Mouse (Mus musculus) lung, postnatal 0 days (tissue): ENCODE measurements at regions not wholly inside any gene's neighbourhood (a gene's known extent, or its start where the extent isn't known, plus 50 kb on each side); places are given as distances from the start of the nearest gene placed in this dataset.

Source experiments
- CTCF ChIP-seq: IDR thresholded peaks from 2 replicates; pipeline ENCODE4 v1.5.1; 2016; ENCODE audit warnings: antibody characterized with exemption, mild to moderate bottlenecking
- EP300 ChIP-seq: IDR thresholded peaks from 2 replicates; pipeline ENCODE4 v1.6.1; 2016; ENCODE audit warnings: antibody characterized with exemption, mild to moderate bottlenecking, control low read depth

DNA sequence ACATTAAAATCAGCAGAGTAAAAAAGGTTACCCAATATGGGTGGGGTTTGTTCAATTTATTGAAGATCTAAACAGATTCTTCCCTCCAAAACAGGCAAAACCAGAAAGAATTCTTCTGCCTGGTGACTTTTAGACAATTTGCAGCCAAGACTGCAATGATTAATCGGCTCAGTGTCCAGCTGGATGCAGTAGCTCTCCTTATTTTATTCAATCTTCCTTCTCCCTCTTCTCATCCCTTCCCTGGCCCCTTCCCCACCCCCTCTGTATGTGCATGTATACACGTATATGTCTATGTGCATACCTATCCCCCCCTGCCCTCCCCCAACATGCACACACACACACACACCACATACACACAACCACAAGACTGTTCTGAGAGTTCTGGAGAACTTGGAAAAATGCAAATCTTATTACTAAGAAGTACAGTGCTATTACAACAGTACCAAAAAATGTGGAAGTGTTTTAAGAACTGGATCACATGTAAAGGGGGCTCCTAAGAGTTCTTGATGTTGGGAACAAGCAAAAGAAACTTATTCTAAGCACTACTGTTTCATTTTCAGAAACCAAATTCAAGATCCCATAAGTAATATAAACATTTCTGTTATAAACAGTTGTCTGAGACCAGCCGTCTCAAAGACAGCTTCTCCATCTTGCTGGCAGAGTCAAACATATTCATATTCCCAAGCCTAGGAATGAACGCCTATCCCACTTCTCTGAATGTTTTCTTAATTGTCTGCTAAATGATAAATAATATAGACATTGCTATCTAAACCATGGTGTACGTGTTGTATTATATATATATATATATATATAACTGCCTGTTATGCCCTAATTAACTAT lies 229.5 kb downstream of the Mreg start:
- TF ChIP-seq CTCF (no peak), EP300 (no peak)
